Mouse (Mus musculus): ENCODE measurements at regions not wholly inside any gene's neighbourhood (a gene's known extent, or its start where the extent isn't known, plus 50 kb on each side); places are given as distances from the start of the nearest gene placed in this dataset.

GRCm38 (mm10) chr2:144123395-144124034 is 90.7 kb downstream of the Banf2 start:
- no peak for DNase-seq (ENCODE audit: low read depth)

GRCm38 (mm10) chr2:144127082-144128037 is 94.5 kb downstream of the Banf2 start:
- no peak for DNase-seq (ENCODE audit: low read depth)

- no peak for DNase-seq (ENCODE audit: low read depth)
These were observed 95.2 kb downstream of the Banf2 start for GRCm38 (mm10) chr2:144128038-144128402.

GRCm38 (mm10) chr2:144128527-144128926 is 95.7 kb downstream of the Banf2 start:
- no peak for DNase-seq (ENCODE audit: low read depth)

- DNase-seq (ENCODE audit: low read depth) = no peak
These were observed 101.1 kb downstream of the Banf2 start for GRCm38 (mm10) chr2:144133806-144134574.

GRCm38 (mm10) chr2:144134575-144134958 is 101.7 kb downstream of the Banf2 start:
- no peak for DNase-seq (ENCODE audit: low read depth)

- no peak for DNase-seq (ENCODE audit: low read depth)
These were observed 102.7 kb downstream of the Banf2 start for GRCm38 (mm10) chr2:144135586-144135985.

- DNase-seq (ENCODE audit: low read depth) = no peak
These were observed 110.9 kb downstream of the Banf2 start for GRCm38 (mm10) chr2:144143620-144144384.

GRCm38 (mm10) chr2:144144486-144145136 is 111.8 kb downstream of the Banf2 start:
- no peak for DNase-seq (ENCODE audit: low read depth)

GRCm38 (mm10) chr2:144156456-144157211 is 113.8 kb upstream of the Mgme1 start:
- DNase-seq (ENCODE audit: low read depth) = no peak

- no peak for DNase-seq (ENCODE audit: low read depth)
These were observed 113.1 kb upstream of the Mgme1 start for GRCm38 (mm10) chr2:144157343-144157742.

GRCm38 (mm10) chr2:144158256-144158655 is 112.2 kb upstream of the Mgme1 start:
- DNase-seq (ENCODE audit: low read depth) = no peak

GRCm38 (mm10) chr2:144159854-144160331 is 110.6 kb upstream of the Mgme1 start:
- DNase-seq (ENCODE audit: low read depth) = no peak

GRCm38 (mm10) chr2:144160434-144160833 is 110.0 kb upstream of the Mgme1 start:
- DNase-seq (ENCODE audit: low read depth) = no peak

GRCm38 (mm10) chr2:144161852-144162251 is 108.6 kb upstream of the Mgme1 start:
- DNase-seq (ENCODE audit: low read depth) = no peak

- DNase-seq (ENCODE audit: low read depth) = no peak
These were observed 106.4 kb upstream of the Mgme1 start for GRCm38 (mm10) chr2:144164102-144164501.

- DNase-seq (ENCODE audit: low read depth) = no peak
These were observed 105.3 kb upstream of the Mgme1 start for GRCm38 (mm10) chr2:144164986-144165821.

GRCm38 (mm10) chr2:144166102-144166750 is 104.2 kb upstream of the Mgme1 start:
- DNase-seq (ENCODE audit: low read depth) = no peak

Measured in 416B (cell line).